Mouse (Mus musculus) naive thymus-derived CD4-positive, alpha-beta T cell, adult 2 months (primary cell): ENCODE measurements around the gene Krtap4-7.
"Not testable (repeated sequence)": the region's sequence is repeated elsewhere in the genome, so short reads cannot be mapped to it uniquely, and the experiment has no call there.

ENCODE experiments used
- DNase-seq: peaks from one replicate; pipeline ENCODE4 v3.0.0-alpha.2; 2011; ENCODE audit warnings: low read depth

Gene Krtap4-7

DNA sequence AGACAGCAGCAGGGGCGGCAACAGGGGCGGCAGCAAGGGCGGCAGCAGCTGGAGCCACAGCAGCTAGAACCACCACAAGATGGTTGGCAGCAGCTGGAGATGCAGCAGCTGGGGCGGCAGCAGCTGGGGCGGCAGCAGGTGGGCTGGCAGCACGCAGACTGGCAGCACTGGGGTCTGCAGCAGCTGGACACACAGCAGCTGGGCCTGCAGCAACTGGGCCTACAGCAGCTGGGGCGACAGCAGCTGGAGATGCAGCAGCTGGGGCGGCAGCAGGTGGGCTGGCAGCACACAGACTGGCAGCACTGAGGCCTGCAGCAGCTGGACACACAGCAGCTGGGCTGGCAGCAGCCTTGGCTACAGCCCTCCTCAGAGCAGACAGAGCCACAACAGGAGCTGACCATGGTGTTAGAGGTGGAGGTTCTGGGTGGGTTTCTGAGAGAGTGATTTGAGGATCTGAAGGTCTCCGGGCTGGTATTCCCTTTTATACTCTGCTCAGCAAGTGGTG is at the start of gene Krtap4-7:
Gene Krtap4-7, minus strand, starts transcription at position 455 of the 505 bp plus-strand sequence.
- not testable (repeated sequence) for DNase-seq

- no peak for DNase-seq
Measured at GRCm38 (mm10) chr11:99690463-99690862, 46.6 kb upstream of the Krtap4-7 start, which contains the start of gene Gm14190. TSS of gene Gm14190 (minus strand) at chr11:99690740.

DNA sequence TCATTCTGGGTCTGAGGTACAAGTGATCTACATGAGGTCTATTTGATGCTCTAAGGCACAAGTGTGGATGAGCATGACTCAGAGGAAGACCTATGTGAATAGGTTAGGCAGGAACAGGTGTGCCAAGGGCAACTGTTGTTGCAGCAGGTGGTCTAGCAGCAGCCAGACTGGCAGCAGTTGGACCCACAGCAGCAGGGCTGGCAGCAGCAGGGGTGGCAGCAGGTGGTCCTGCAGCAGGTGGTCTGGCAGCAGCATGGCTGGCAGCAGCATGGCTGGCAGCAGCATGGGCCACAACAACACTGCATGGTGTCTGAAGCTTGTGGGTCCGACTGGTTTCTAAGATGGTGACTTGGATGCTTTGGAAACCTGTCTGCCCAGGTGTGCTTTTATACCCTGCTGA is 41.3 kb upstream of the Krtap4-7 start:
- not testable (repeated sequence) for DNase-seq

GRCm38 (mm10) chr11:99683481-99683880 is 39.6 kb upstream of the Krtap4-7 start:
- no peak for DNase-seq

GRCm38 (mm10) chr11:99665860-99666259 is 22.0 kb upstream of the Krtap4-7 start, which contains the start of gene Krtap4-6:
TSS of gene Krtap4-6 (minus strand) at chr11:99665960.
- DNase-seq: no peak

GRCm38 (mm10) chr11:99662802-99663201 is 18.9 kb upstream of the Krtap4-7 start:
- no peak for DNase-seq

DNA sequence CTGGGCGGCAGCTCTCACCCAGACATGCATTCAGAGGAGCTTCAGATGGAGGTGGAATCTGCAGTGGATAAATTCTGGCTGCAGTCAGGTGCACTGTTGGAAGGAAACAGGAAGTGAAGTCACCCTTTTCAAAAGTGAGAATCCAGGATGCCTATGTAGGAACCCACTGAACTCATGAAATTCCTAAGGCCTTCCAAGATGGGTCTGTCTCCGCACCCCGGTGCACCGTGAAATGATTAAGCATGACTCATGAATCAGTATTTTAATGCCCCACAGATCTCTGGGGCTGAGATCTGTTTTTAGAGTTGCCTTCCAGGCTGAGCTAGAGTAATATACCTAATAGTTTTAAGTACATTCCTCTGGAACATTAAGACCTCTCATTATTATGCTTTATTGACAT is 15.4 kb upstream of the Krtap4-7 start:
- no peak for DNase-seq

- DNase-seq: not testable (repeated sequence)
Measured at GRCm38 (mm10) chr11:99658467-99659010, 14.7 kb upstream of the Krtap4-7 start, which contains the start of gene Gm11563. TSS of gene Gm11563 (minus strand) at chr11:99658960.

- DNase-seq: no peak
Measured at GRCm38 (mm10) chr11:99657051-99657450, 13.2 kb upstream of the Krtap4-7 start.

DNA sequence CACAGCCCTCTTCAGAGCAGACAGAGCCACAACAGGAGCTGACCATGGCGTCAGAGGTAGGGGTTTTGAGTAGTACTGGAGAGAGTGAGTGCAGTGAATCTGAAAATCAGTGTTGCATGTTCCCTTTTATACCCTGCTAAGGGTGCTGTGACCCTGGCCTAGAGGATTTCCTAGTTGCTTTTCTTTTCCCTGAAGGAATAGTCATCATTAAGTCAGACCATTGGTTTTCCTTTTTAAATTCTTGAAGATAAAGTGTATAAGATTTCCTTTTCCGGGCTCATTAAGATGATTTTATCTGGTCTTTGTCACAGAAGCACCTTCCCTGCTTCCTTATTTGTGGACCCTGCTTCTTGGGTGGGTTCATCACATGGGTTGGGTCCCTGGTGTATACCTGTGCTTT is 6.2 kb upstream of the Krtap4-7 start, which contains the start of gene Gm11555:
Gene Gm11555, minus strand, starts transcription at position 101 of the 400 bp plus-strand sequence.
- no peak for DNase-seq

- no peak for DNase-seq
Measured at GRCm38 (mm10) chr11:99646444-99646843, 2.6 kb upstream of the Krtap4-7 start.

DNA sequence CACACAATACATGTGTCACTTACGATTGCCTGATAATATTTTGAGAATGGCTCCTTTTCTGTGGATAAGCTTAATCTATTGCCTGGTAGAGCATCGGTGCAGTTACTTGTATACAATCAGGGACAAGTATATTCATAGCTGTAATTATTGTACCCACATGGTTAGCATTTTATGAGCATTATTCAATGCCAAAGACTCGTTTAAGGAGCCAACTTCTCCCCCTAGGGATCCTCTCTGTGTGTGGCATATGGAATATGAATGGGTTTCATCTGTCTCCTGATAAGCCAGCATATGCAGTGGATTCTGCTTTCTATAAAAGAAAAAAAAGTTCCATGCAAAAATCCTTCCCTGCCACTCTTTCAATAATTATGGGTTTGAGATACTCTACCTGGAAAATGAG is 462 bp upstream of the Krtap4-7 start:
- DNase-seq: no peak

- DNase-seq: no peak
Measured at GRCm38 (mm10) chr11:99640926-99641325, 3.0 kb downstream of the Krtap4-7 start.

- DNase-seq: no peak
Measured at GRCm38 (mm10) chr11:99637086-99637485, 6.8 kb downstream of the Krtap4-7 start.

DNA sequence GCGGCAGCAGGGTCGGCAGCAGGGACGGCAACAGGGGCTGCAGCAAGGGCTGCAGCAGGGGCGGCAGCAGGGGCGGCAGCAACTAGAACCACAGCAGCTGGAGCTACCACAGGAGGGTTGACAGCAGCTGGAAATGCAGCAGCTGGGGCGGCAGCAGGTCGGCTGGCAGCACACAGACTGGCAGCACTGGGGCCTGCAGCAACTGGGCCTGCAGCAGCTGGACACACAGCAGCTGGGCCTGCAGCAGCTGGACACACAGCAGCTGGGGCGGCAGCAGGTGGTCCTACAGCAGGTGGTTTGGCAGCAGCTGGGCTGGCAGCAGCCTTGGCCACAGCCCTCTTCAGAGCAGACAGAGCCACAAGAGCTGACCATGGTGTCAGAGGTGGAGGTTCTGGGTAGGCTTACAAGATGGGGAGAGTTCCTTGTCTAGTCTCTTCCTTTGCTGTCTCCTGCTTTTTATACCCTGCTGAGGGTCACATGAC is 9.2 kb downstream of the Krtap4-7 start, which contains the start of gene Krtap4-2:
Gene Krtap4-2, minus strand, starts transcription at position 432 of the 482 bp plus-strand sequence.
- DNase-seq: no peak

DNA sequence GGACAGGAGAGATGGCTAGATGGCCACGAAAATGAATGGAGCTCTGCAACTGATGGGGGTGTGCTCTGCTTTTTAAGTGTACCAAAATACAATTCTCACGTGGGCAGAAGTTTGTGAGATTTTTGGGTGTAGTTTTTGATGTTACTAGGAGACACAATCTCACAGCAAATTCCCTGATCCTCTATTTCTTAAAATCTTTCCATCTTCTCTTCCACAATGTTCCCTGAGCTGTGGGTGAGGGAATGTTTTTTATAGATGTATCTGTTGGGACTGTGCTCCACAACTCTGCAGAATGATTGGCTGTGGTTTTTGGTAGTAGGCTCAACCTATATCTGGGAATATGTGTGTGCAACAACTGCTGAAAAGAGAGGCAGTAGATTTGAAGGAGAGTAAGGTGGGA is 10.6 kb downstream of the Krtap4-7 start:
- no peak for DNase-seq

DNA sequence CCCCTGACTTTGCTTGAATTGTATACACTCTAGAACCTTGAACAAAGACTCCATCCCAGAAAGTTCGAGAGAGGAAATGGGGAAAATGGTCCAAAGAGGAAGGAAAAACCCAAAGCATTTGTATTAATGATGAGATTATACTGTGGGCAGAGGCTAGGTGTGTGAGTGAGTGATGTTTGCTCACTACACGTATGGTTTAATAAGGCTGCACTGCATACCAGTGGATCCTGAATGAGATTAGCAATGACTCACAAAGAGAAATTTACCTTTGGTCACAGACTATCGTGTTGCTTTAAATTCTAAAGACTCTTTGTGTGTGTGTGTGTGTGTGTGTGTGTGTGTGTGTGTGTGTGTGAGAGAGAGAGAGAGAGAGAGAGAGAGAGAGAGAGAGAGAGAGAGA is 13.0 kb downstream of the Krtap4-7 start:
- no peak for DNase-seq

DNA sequence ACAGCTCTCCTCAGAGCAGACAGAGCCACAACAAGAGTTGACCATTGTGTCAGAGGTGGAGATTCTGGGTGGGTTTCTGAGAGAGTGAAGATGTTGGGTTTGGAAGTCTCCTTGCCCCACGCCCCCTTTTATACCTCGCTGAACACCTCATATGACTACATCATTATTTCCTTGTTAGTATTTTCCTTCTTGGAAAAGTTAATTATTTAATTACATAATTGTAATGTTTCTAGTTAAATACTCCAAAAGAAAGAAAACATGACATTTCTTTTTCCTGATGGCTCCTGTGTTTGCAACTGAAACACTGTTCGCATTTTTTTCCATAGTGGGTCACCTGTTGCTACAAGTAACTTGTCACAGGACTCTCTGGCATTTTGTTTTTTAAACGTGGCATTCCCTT is 15.8 kb downstream of the Krtap4-7 start, which contains the start of gene Krtap4-1:
Gene Krtap4-1, minus strand, starts transcription at position 101 of the 400 bp plus-strand sequence.
- DNase-seq: no peak

DNA sequence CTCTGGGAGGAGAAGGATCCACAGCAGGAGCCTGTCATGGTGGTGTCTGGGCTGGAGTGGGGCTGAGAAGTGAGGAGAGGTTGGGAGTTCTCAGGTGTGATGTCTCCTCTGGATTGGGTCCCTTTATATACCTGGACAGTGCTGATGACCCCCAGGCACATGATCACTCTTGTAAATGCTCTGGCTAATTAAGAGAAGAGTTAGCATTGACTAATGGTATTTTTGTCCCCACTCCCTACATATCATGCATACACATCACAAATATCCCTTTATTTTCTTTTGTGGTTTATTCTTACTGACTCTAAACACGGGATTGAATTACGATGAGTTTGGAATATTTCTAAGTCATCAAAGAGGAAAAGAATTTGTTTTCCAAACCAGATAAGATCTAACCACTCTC is 23.6 kb downstream of the Krtap4-7 start, which contains the start of gene Gm11562:
Gene Gm11562, minus strand, starts transcription at position 101 of the 400 bp plus-strand sequence.
- DNase-seq: no peak

DNA sequence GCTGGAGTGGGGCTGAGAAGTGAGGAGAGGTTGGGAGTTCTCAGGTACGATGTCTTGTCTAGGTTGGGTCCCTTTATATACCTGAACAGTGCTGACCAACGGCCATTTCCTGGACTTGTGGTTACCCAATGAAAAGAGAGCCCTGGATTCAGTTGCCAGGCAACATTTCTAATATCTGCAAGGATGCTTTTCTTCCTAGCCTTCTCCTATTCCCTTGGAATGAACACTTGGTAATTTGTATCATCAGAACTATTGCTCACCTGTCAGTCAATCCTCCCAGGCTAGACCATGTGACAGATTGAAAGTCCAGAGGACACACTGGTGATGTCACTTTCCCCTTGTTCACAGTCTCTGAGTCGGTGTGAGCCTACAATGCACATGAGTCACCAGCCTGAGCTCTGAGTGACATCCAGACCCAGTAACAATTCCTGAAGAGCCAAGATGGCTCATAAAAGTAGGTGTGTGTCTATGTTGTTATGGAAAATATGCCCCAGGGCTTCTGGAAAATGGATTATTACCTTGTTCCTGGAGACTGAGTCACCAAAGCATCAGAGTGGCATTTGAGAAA is 29.0 kb downstream of the Krtap4-7 start, which contains the start of gene Krtap2-4:
Gene Krtap2-4, minus strand, starts transcription at position 51 of the 568 bp plus-strand sequence.
- DNase-seq: no peak

- not testable (repeated sequence) for DNase-seq
Measured at GRCm38 (mm10) chr11:99610089-99610488, 33.8 kb downstream of the Krtap4-7 start, which contains the start of gene Gm11937. TSS of gene Gm11937 (minus strand) at chr11:99610189.

DNA sequence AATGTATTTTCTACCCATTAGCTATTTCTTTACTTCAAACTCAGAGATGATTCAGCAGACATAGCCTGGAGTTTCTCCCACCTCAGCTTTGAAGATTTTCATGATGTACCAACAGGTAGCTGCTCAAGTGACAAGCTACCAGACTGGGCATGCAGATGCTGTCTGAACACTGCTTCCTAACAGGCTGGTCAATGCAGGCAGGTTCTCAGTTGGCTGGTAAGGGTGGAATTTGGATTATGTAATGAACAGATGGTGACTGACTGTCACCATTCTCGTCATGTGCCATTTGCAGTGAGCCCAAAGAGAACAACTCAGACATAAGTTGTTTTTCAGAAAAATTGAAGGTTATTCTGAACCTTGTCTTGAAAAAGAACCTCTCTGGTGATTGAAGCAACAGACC is 34.8 kb downstream of the Krtap4-7 start:
- no peak for DNase-seq

DNA sequence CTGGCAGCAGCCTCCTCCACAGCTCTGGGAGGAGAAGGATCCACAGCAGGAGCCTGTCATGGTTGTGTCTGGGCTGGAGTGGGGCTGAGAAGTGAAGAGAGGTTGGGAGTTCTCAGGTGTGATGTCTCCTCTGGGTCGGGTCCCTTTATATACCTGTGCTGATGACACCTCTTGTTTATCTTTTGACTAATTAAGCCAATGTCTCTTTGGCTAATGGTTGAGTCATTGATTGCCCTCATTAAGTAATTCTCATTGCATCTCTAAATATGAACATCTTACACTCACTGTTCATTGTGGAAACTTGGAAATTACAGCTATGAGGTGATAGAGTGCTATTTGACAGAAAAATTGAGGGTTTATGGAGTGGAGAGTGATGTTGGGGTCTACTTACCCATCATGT is 40.7 kb downstream of the Krtap4-7 start, which contains the start of gene Gm11938:
Gene Gm11938, minus strand, starts transcription at position 101 of the 400 bp plus-strand sequence.
- DNase-seq: not testable (repeated sequence)
